Mouse (Mus musculus): ENCODE results near the gene Glg1.
"Not testable (repeated sequence)": the region's sequence is repeated elsewhere in the genome, so short reads cannot be mapped to it uniquely, and the experiment has no call there.

Gene Glg1

GRCm38 (mm10) chr8:111252487-111253112 lies 6.4 kb downstream of the Glg1 start:
- no peak for DNase-seq (ENCODE audit: inconsistent age in 2 of 2, low spot score in 1 of 2)

GRCm38 (mm10) chr8:111250111-111250510 lies 8.9 kb downstream of the Glg1 start:
- DNase-seq (ENCODE audit: inconsistent age in 2 of 2, low spot score in 1 of 2) = no peak

- no peak for DNase-seq (ENCODE audit: inconsistent age in 2 of 2, low spot score in 1 of 2)
These were observed 10.9 kb downstream of the Glg1 start for GRCm38 (mm10) chr8:111248136-111248535.

GRCm38 (mm10) chr8:111246864-111247263 lies 12.2 kb downstream of the Glg1 start:
- DNase-seq (ENCODE audit: inconsistent age in 2 of 2, low spot score in 1 of 2) = not testable (repeated sequence)

GRCm38 (mm10) chr8:111246287-111246830 lies 12.7 kb downstream of the Glg1 start:
- peak in 1 of 2 experiments; percentile 69 for DNase-seq (ENCODE audit: inconsistent age in 2 of 2, low spot score in 1 of 2)

- DNase-seq (ENCODE audit: inconsistent age in 2 of 2, low spot score in 1 of 2) = peak; percentile 65 to 86
These were observed 21.7 kb downstream of the Glg1 start for GRCm38 (mm10) chr8:111237301-111237700.

- DNase-seq (ENCODE audit: inconsistent age in 2 of 2, low spot score in 1 of 2) = peak in 1 of 2 experiments; percentile 49
These were observed 25.3 kb downstream of the Glg1 start for GRCm38 (mm10) chr8:111233730-111234129.

GRCm38 (mm10) chr8:111224153-111224552 lies 34.9 kb downstream of the Glg1 start:
- no peak for DNase-seq (ENCODE audit: inconsistent age in 2 of 2, low spot score in 1 of 2)

- DNase-seq (ENCODE audit: inconsistent age in 2 of 2, low spot score in 1 of 2) = no peak
These were observed 40.9 kb downstream of the Glg1 start for GRCm38 (mm10) chr8:111218107-111218506.

- peak in 1 of 2 experiments; percentile 63 for DNase-seq (ENCODE audit: inconsistent age in 2 of 2, low spot score in 1 of 2)
These were observed 45.6 kb downstream of the Glg1 start for GRCm38 (mm10) chr8:111213406-111213805.

- no peak for DNase-seq (ENCODE audit: inconsistent age in 2 of 2, low spot score in 1 of 2)
These were observed 47.8 kb downstream of the Glg1 start for GRCm38 (mm10) chr8:111211180-111211579.

- DNase-seq (ENCODE audit: inconsistent age in 2 of 2, low spot score in 1 of 2) = peak in 1 of 2 experiments; percentile 51
These were observed 49.1 kb downstream of the Glg1 start for GRCm38 (mm10) chr8:111209874-111210273.

GRCm38 (mm10) chr8:111206321-111206720 lies 52.7 kb downstream of the Glg1 start:
- no peak for DNase-seq (ENCODE audit: inconsistent age in 2 of 2, low spot score in 1 of 2)

- no peak for DNase-seq (ENCODE audit: inconsistent age in 2 of 2, low spot score in 1 of 2)
These were observed 54.0 kb downstream of the Glg1 start for GRCm38 (mm10) chr8:111205033-111205432.

- peak in 1 of 2 experiments; percentile 52 for DNase-seq (ENCODE audit: inconsistent age in 2 of 2, low spot score in 1 of 2)
These were observed 55.7 kb downstream of the Glg1 start for GRCm38 (mm10) chr8:111203341-111203740.

GRCm38 (mm10) chr8:111197966-111198365 lies 61.0 kb downstream of the Glg1 start:
- no peak for DNase-seq (ENCODE audit: inconsistent age in 2 of 2, low spot score in 1 of 2)

- peak in 1 of 2 experiments; percentile 46 for DNase-seq (ENCODE audit: inconsistent age in 2 of 2, low spot score in 1 of 2)
These were observed 62.8 kb downstream of the Glg1 start for GRCm38 (mm10) chr8:111196181-111196580.

GRCm38 (mm10) chr8:111188594-111189211 lies 70.3 kb downstream of the Glg1 start:
- DNase-seq (ENCODE audit: inconsistent age in 2 of 2, low spot score in 1 of 2) = no peak

GRCm38 (mm10) chr8:111187470-111187869 lies 71.5 kb downstream of the Glg1 start:
- DNase-seq (ENCODE audit: inconsistent age in 2 of 2, low spot score in 1 of 2) = no peak

GRCm38 (mm10) chr8:111185472-111185947 lies 73.5 kb downstream of the Glg1 start:
- peak; percentile 91 to 96 for DNase-seq (ENCODE audit: inconsistent age in 2 of 2, low spot score in 1 of 2)

GRCm38 (mm10) chr8:111171661-111172060 lies 87.4 kb downstream of the Glg1 start:
- no peak for DNase-seq (ENCODE audit: inconsistent age in 2 of 2, low spot score in 1 of 2)

- DNase-seq (ENCODE audit: inconsistent age in 2 of 2, low spot score in 1 of 2) = peak; percentile 57 to 84
These were observed 101.4 kb downstream of the Glg1 start for GRCm38 (mm10) chr8:111157617-111158016.
